9 mouse cellular contexts compared by ENCODE assay signal in the genomic region with DNA sequence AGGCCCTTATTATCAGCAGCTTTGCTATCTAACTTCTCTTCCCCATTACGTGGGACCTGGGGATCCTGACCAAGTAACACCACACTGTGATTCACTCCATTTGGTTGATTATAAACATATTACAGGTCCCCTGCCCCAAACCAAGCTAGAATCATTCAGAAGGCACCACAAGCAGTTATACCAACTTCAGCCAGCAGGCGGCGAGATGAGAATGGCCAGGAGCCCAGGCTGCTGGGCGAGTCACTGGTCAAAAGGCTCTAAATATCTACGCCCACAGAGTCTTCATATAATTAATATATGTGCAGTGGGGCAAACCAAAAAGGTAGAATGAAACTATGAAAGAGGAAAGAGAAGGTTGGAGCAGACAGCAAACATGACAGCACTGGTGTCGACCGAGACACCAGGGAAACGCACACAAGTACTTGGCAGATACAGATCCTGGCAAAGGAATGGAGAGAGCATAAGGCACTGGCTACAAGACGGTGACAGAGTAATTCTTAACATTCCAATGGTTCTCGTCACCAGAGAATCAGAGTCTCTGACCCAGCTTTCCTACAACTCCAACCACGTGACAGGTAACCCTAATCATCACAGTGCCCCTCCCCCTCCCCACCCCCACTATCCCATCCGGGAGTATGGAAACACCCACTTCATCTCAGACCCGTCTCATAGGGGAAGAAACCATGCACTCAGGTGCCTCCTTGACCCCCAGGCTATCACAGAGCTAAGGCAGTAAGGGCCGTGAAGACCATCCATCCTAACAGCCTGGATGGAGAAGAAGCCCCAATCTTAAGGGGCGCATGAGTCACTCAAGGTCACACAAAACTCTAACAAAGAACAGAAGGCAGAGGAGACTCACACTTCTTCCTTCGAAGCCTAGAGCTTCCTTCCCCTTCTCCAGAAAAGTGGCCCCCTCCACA.
DNase-seq lines count a peak whose midpoint lies in the region; ATAC-seq and TF ChIP-seq lines count a peak whose summit lies in the region.
"Had no signal": no experiment of that assay in that cellular context is flagged by ENCODE, and none has a peak within 500 bp of the region (broad histone marks: within the 10 kb centered on the region; RNA-seq: fewer than 3 reads in every experiment).

No protein-coding gene starts in this region.

- H3K4me2 ChIP-seq in embryonic facial prominence, embryonic 12.5 days (replicated peaks), result peak overlapping the region; percentile 98
- peak overlapping the region; percentile 97 for H3K4me2 ChIP-seq in kidney, embryonic 14.5 days (replicated peaks; ENCODE audit: low read depth, low read length)
- no peak overlapping the region for H3K4me2 ChIP-seq in liver, embryonic 11.5 days

- H3K27me3 ChIP-seq in embryonic facial prominence, embryonic 12.5 days, result peaks cover 16% of the 10 kb centered on the region
- H3K27me3 ChIP-seq in kidney, embryonic 14.5 days (ENCODE audit: control insufficient read depth, insufficient read depth, low read length), result peaks cover 8% of the 10 kb centered on the region; the same call in 1 of the 2 replicates
- H3K27me3 ChIP-seq in liver, embryonic 11.5 days (replicated peaks; ENCODE audit: control insufficient read depth, insufficient read depth, low read length), result peaks cover 42% of the 10 kb centered on the region
- H3K27me3 ChIP-seq in testis, adult 2 months (ENCODE audit: control insufficient read depth, insufficient read depth, low read length), result no peaks in the 10 kb centered on the region; the same call in 1 of the 2 replicates

- no peaks in the 10 kb centered on the region for H3K36me3 ChIP-seq in embryonic facial prominence, embryonic 12.5 days
- no peaks in the 10 kb centered on the region for H3K36me3 ChIP-seq in kidney, embryonic 14.5 days (ENCODE audit: control insufficient read depth, insufficient read depth, low read length)
- no peaks in the 10 kb centered on the region for H3K36me3 ChIP-seq in liver, embryonic 11.5 days (ENCODE audit: control insufficient read depth, insufficient read depth, low read length)
- no peaks in the 10 kb centered on the region for H3K36me3 ChIP-seq in testis, adult 2 months (ENCODE audit: control insufficient read depth, insufficient read depth, low read length)

- TF ChIP-seq CTCF in testis, adult 2 months (IDR thresholded peaks at IDR 0.05; ENCODE audit: control insufficient read depth, insufficient read depth, insufficient replicate concordance, low read depth, low read length), result peak; percentile 65; the same call in 1 of the 2 replicates

- H3K4me3 ChIP-seq in embryonic facial prominence, embryonic 12.5 days, result 0 out of 2 replicates have a peak overlapping the region, but pooled peaks have one; percentile 51
- peak overlapping the region; percentile 54; the same call in 1 of the 2 replicates for H3K4me3 ChIP-seq in kidney, embryonic 14.5 days (ENCODE audit: low read length)
- no peak overlapping the region for H3K4me3 ChIP-seq in liver, embryonic 11.5 days (ENCODE audit: low read depth, low read length)
- no peak overlapping the region for H3K4me3 ChIP-seq in testis, adult 2 months (ENCODE audit: control insufficient read depth, low read depth, low read length)
- H3K4me3 ChIP-seq: erythroblast, embryonic 14.5 days had no signal

- ATAC-seq in embryonic facial prominence, embryonic 12.5 days (ENCODE audit: insufficient number of reproducible peaks, insufficient read depth, low FRiP score, low TSS enrichment), result no peak
- ATAC-seq in kidney, embryonic 14.5 days (ENCODE audit: low FRiP score, low TSS enrichment), result no peak
- no peak for ATAC-seq in liver, embryonic 11.5 days (replicated peaks; ENCODE audit: low FRiP score)

- no peaks in the 10 kb centered on the region for H3K9me3 ChIP-seq in embryonic facial prominence, embryonic 12.5 days
- no peaks in the 10 kb centered on the region for H3K9me3 ChIP-seq in kidney, embryonic 14.5 days (ENCODE audit: control insufficient read depth, low read length)
- no peaks in the 10 kb centered on the region for H3K9me3 ChIP-seq in liver, embryonic 11.5 days (ENCODE audit: control insufficient read depth, low read length)

- no peak overlapping the region for H3K27ac ChIP-seq in embryonic facial prominence, embryonic 12.5 days
- H3K27ac ChIP-seq in kidney, embryonic 14.5 days (ENCODE audit: low read depth, low read length), result no peak overlapping the region
- H3K27ac ChIP-seq in liver, embryonic 11.5 days (ENCODE audit: low read depth, low read length), result no peak overlapping the region
- no peak overlapping the region for H3K27ac ChIP-seq in testis, adult 2 months (ENCODE audit: control insufficient read depth, insufficient read depth, low read depth, low read length)

- peaks cover 61% of the 10 kb centered on the region for H3K4me1 ChIP-seq in embryonic facial prominence, embryonic 12.5 days
- H3K4me1 ChIP-seq in kidney, embryonic 14.5 days (ENCODE audit: control insufficient read depth, insufficient read depth, low read length), result peaks cover 37% of the 10 kb centered on the region
- peaks cover 11% of the 10 kb centered on the region; the same call in 1 of the 2 replicates for H3K4me1 ChIP-seq in liver, embryonic 11.5 days (replicated peaks; ENCODE audit: control insufficient read depth, insufficient read depth, low read length)
- peaks cover 13% of the 10 kb centered on the region for H3K4me1 ChIP-seq in testis, adult 2 months (ENCODE audit: control insufficient read depth, insufficient read depth, low read length)

- TF ChIP-seq POLR2A in testis, adult 2 months (IDR thresholded peaks at IDR 0.05; ENCODE audit: control insufficient read depth, low read depth, low read length), result no peak

- DNase-seq in A20 (ENCODE audit: low read depth, low spot score), result peak; percentile 52
- peak; percentile 83 to 87 for DNase-seq in adrenal gland, postnatal 36 days
- peak; percentile 46 to 81 for DNase-seq in heart, adult 9 months (ENCODE audit: low spot score in 2 of 2)
- DNase-seq in liver, embryonic 11.5 days (ENCODE audit: low spot score), result peak; percentile 67
- DNase-seq in neural tube, embryonic 10.5 days (ENCODE audit: extremely low spot score, low spot score), result peak; percentile 91

- H3K9ac ChIP-seq in embryonic facial prominence, embryonic 12.5 days, result no peak overlapping the region
- no peak overlapping the region for H3K9ac ChIP-seq in kidney, embryonic 14.5 days (ENCODE audit: low read depth, low read length)
- no peak overlapping the region for H3K9ac ChIP-seq in liver, embryonic 11.5 days (ENCODE audit: low read depth, low read length)

- 24% methylated on average over 16 of the region's 16 CpGs for WGBS in embryonic facial prominence, embryonic 12.5 days
- 33% methylated on average over 16 of the region's 16 CpGs for WGBS in kidney, embryonic 14.5 days
- 32% methylated on average over 16 of the region's 16 CpGs for WGBS in liver, embryonic 11.5 days

Comparison
In these comparisons a context has a peak if more than half of its experiments do, and no peak if none do; other contexts are left out.
1. H3K4me3 ChIP-seq: peak in embryonic facial prominence, embryonic 12.5 days (single experiment) and kidney, embryonic 14.5 days (single experiment); none in liver, embryonic 11.5 days (single experiment) and testis, adult 2 months (single experiment).
2. Peak in every context shown above with its lines, with median percentiles within 50 percentile points of each other: DNase-seq.